Mouse (Mus musculus) mesoderm, embryonic 11.5 days (tissue): ENCODE results near the gene Pim1.
"Not testable (repeated sequence)": the region's sequence is repeated elsewhere in the genome, so short reads cannot be mapped to it uniquely, and the experiment has no call there.

Source experiments
- DNase-seq: peaks from one replicate; pipeline ENCODE4 v3.0.0-alpha.2; 2012; ENCODE audit warnings: low read depth, low spot score

Gene Pim1

GRCm38 (mm10) chr17:29490713-29491581 lies at the start of gene Pim1:
Gene Pim1 (plus strand): TSS chr17:29490753.
- DNase-seq = peak; percentile 64

- no peak for DNase-seq
Measured at GRCm38 (mm10) chr17:29441562-29441961, 49.0 kb upstream of the Pim1 start.

GRCm38 (mm10) chr17:29442131-29442557 lies 48.4 kb upstream of the Pim1 start:
- DNase-seq = no peak

- DNase-seq = no peak
Measured at GRCm38 (mm10) chr17:29443724-29444123, 46.8 kb upstream of the Pim1 start.

- DNase-seq = no peak
Measured at GRCm38 (mm10) chr17:29445072-29445471, 45.5 kb upstream of the Pim1 start.

- DNase-seq = no peak
Measured at GRCm38 (mm10) chr17:29447323-29447722, 43.2 kb upstream of the Pim1 start.

GRCm38 (mm10) chr17:29448055-29448454 lies 42.5 kb upstream of the Pim1 start:
- no peak for DNase-seq

GRCm38 (mm10) chr17:29448561-29448960 lies 42.0 kb upstream of the Pim1 start:
- DNase-seq = no peak

- DNase-seq = peak; percentile 90
Measured at GRCm38 (mm10) chr17:29450899-29451840, 39.4 kb upstream of the Pim1 start.

- no peak for DNase-seq
Measured at GRCm38 (mm10) chr17:29451841-29452210, 38.7 kb upstream of the Pim1 start.

- not testable (repeated sequence) for DNase-seq
Measured at GRCm38 (mm10) chr17:29454119-29454518, 36.4 kb upstream of the Pim1 start.

GRCm38 (mm10) chr17:29455411-29456120 lies 35.0 kb upstream of the Pim1 start:
- DNase-seq = no peak

- DNase-seq = no peak
Measured at GRCm38 (mm10) chr17:29456476-29456875, 34.1 kb upstream of the Pim1 start.

- no peak for DNase-seq
Measured at GRCm38 (mm10) chr17:29456926-29457325, 33.6 kb upstream of the Pim1 start.

GRCm38 (mm10) chr17:29457795-29458560 lies 32.6 kb upstream of the Pim1 start:
- DNase-seq = no peak

- peak; percentile 69 for DNase-seq
Measured at GRCm38 (mm10) chr17:29459321-29460118, 31.0 kb upstream of the Pim1 start.

- no peak for DNase-seq
Measured at GRCm38 (mm10) chr17:29460119-29460505, 30.4 kb upstream of the Pim1 start.

- peak; percentile 73 for DNase-seq
Measured at GRCm38 (mm10) chr17:29463627-29464026, 26.9 kb upstream of the Pim1 start.

GRCm38 (mm10) chr17:29464068-29464467 lies 26.5 kb upstream of the Pim1 start:
- peak; percentile 95 for DNase-seq

- DNase-seq = no peak
Measured at GRCm38 (mm10) chr17:29464519-29465140, 25.9 kb upstream of the Pim1 start.
